Mouse (Mus musculus): ENCODE measurements around the gene Cbarp. TPM values are rescaled to one million over a fixed set of nuclear protein-coding genes. Genes with fewer than 3 reads are reported as not detected.
"Not testable (repeated sequence)": the region's sequence is repeated elsewhere in the genome, so short reads cannot be mapped to it uniquely, and the experiment has no call there.

Gene Cbarp
- polyA plus RNA-seq, 1 experiment from 2014 or later, result 53.9 TPM

DNA sequence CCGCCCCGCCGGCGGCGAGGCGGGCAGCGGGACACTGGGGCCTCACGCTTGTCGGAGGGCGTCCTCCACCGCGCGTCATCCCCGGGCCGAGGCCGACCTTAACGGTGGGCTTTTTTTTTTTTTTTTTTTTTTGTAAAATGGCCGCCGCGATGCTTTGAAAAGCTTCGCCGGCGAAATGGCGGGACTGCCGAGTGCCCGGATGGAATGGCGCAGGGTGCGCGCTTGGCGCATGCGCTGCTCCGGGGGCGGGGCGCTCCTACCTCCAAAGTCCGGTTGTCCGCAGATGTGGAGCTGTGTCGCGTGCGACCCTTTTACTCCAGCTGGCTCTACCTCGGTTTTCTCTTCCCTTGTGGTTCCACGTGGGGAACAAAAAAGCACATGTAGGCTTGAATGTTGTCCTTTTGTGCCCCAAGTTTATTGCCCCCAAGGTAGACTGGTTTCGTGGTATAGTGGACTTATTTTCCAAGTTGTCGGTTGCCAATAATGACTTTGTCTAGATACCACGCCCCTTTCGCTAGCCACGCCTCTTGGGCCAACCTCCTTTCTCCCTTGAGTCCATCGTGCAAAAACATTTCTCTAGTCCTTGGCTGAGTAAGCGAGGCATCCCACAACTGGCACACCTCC lies 27.5 kb upstream of the Cbarp start:
- peak overlapping the region; percentile 90 for H3K4me3 ChIP-seq
- peak; percentile 32 for ATAC-seq (ENCODE audit: low read depth)
- H3K27ac ChIP-seq (replicated peaks), result peak overlapping the region; percentile 99
- H3K4me2 ChIP-seq, result peak overlapping the region; percentile 70
- under 1% methylated on average over 48 of the region's 48 CpGs for WGBS
- no peaks in the 10 kb centered on the region for H3K9me3 ChIP-seq
- peaks cover 82% of the 10 kb centered on the region for H3K4me1 ChIP-seq (replicated peaks)
- peaks cover 27% of the 10 kb centered on the region for H3K36me3 ChIP-seq
- H3K27me3 ChIP-seq, result no peaks in the 10 kb centered on the region
- H3K9ac ChIP-seq, result peak overlapping the region; percentile 100

DNA sequence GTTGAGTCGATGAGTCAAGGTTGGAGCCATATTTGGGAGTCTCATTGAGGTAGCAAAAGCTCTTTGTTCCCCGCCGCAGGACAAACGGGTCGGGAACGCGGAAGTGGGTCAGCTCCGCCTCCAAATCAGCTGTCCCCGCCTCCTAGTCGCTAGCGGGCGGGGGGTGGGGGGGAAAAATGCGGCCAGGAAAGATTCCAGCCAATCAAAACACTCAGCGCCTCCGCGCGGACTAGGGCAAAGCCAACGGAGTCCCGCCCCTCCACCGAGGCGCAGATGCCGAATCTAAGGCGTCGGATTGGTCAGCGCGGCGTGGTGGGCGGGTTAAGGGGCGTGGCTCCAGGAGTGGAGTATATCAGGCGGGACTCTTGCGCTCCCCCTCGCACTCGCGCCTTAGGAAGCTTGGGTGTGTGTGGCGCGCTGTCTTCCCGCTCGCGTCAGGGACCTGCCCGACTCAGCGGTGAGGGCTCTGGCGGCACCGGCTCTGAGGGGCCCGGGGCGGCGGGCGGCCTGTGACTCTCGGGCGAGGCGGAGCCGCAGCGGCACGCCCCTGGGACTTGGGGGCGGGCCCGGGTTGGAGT lies 26.9 kb upstream of the Cbarp start:
- under 1% methylated on average over 53 of the region's 55 CpGs for WGBS

DNA sequence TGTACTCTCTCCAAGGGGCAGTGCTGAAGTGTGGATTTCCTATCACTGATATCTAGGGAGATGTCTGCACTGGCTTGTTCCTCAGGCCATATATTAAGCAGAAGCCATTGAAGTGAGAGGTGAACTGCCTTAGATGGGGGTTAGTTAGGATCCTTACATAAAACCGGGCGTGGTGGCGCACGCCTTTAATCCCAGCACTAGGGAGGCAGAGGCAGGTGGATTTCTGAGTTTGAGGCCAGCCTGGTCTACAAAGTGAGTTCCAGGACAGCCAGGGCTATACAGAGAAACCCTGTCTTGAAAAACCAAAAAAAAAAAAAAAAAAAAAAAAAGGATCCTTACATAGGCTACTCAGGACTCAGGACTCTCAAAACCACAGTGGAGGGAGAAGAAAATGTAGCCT lies 25.5 kb upstream of the Cbarp start:
- Histone ChIP-seq H3K4me2 (peak overlapping the region; percentile 89), H3K4me1 (replicated peaks) (peaks cover 77% of the 10 kb centered on the region), H3K36me3 (peaks cover 15% of the 10 kb centered on the region), H3K9ac (peak overlapping the region; percentile 84; the same call in 1 of the 2 replicates), H3K27ac (replicated peaks) (peak overlapping the region; percentile 92), H3K4me3 (peak overlapping the region; percentile 44)
- not testable (repeated sequence) for H3K27me3 ChIP-seq; ATAC-seq (ENCODE audit: low read depth); H3K9me3 ChIP-seq
- WGBS, result 90% methylated on average over 4 of the region's 4 CpGs

More for the DNA sequence above, 26.9 kb upstream of the Cbarp start:
- Histone ChIP-seq H3K9me3 (no peaks in the 10 kb centered on the region), H3K9ac (peak overlapping the region; percentile 100), H3K27me3 (no peaks in the 10 kb centered on the region), H3K27ac (replicated peaks) (peak overlapping the region; percentile 99), H3K4me1 (replicated peaks) (peaks cover 78% of the 10 kb centered on the region), H3K4me2 (peak overlapping the region; percentile 89), H3K4me3 (peak overlapping the region; percentile 90), H3K36me3 (peaks cover 27% of the 10 kb centered on the region)
- ATAC-seq (ENCODE audit: low read depth), result peak; percentile 90

DNA sequence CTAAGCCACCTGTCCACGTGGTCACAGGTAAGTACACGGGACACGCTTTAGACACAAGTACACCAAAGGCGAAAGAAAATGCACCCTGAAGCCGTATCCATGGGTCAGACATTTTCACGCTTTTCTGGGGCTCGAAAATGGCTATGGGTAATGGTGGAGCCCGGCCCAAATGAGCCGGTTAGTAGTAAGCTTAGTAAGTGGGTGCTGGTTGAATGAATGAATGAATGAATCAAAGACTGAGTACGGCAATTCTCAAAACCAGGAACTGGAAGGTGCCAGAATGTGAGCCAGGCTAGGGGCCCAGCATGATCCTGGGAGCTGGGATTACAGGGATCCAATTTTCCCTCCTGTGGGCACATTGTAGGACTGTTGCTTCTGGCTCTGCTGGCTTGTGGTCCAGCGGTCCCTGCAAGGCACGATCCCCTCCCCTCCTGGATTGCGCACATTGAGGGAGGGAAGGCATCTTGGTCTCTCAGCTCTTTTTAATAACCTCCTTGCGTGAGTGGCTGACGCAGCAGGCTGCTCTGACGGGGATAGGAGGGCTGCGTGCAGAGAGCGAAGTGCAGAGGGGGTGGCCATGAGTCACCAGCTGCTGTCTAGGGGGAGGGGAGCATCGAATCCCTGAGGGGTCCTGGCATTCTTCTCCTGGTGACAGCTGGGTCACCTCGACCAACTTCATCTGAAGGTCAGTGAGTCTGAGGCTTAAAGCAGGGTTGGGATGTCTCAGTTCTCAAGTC lies 24.9 kb upstream of the Cbarp start, which contains the start of gene Cirbp:
Gene Cirbp (plus strand): TSS at position 594 of the 737 bp plus-strand sequence.
- Histone ChIP-seq H3K4me3 (peak within 1 kb of the TSS; percentile 90), H3K27me3 (no peaks in the 10 kb centered on the region), H3K9ac (peak within 1 kb of the TSS; percentile 84), H3K4me1 (replicated peaks) (peaks cover 77% of the 10 kb centered on the region), H3K9me3 (no peaks in the 10 kb centered on the region), H3K36me3 (peaks cover 10% of the 10 kb centered on the region), H3K27ac (replicated peaks) (peak within 1 kb of the TSS; percentile 92), H3K4me2 (peak within 1 kb of the TSS; percentile 89)
- peak; percentile 3; the same call in 1 of the 2 replicates for ATAC-seq (ENCODE audit: low read depth)
- WGBS, result 14% methylated on average over 20 of the region's 20 CpGs

DNA sequence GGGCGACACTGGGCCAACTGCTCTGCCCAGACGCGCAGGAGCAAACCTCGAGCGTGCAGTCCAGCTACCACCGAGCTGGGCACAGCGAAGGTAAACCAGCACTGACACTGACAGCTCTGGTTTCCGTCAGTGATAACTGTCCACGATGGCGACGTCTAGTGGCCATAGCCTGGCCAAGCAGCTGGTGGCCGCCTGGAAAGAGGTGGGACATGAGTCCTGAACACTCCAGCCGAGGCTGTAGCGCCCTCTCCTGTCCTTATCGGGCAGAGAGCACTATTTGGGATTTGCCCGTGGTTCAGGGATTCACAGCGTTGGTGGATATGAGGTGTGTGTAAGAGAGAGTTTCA lies 24.3 kb upstream of the Cbarp start:
- Histone ChIP-seq H3K4me3 (peak overlapping the region; percentile 44), H3K4me1 (replicated peaks) (peaks cover 76% of the 10 kb centered on the region), H3K27me3 (no peaks in the 10 kb centered on the region), H3K36me3 (peaks cover 4% of the 10 kb centered on the region), H3K9me3 (no peaks in the 10 kb centered on the region), H3K4me2 (peak overlapping the region; percentile 89), H3K9ac (peak overlapping the region; percentile 84), H3K27ac (replicated peaks) (peak overlapping the region; percentile 92)
- 0% methylated on average over 17 of the region's 17 CpGs for WGBS
- peak; percentile 23 for ATAC-seq (ENCODE audit: low read depth)

DNA sequence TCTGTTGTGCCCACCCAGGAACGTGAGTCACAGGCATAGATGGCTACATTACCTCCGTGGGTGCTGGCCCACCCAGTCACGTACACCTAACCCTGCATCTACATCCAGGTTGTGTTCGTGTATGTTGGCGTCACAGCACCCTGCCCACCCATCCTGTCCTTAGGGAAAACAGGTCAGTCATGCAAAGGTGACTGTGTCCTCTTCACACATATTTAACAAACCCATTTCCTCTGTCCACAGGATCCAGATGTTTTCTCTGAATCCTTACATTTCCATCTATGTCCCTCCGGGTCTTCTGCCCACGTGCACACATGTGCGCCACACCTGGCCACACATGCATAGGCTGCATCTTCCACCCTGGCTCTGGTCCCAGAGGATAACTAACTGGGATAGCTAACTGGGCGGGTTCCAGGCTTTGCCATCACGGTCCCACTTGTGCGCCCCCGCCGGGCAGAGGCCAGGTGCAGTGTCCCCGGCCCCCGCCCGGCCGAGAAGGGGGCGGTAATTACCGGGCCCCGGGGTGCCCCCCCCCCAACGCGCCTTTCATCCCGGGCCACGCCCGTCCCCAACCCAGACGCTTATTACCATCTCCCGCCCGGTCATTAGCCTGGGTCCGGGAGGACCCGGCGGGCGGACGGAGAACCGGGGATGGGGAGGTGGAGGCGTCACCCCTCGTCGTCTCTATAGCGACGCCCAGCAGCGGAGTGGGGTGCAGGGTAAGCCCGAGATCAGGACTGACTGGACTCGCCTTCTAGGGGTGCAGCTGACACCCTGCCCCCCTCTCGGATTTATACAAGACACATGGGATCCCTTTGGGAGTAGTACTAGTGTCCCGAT lies 23.7 kb upstream of the Cbarp start:
- peak overlapping the region; percentile 89 for H3K4me2 ChIP-seq
- H3K4me3 ChIP-seq, result peak overlapping the region; percentile 44
- 9% methylated on average over 44 of the region's 44 CpGs for WGBS
- no peaks in the 10 kb centered on the region for H3K27me3 ChIP-seq
- no peak; the same call in 1 of the 2 replicates for ATAC-seq (ENCODE audit: low read depth)
- peaks cover 72% of the 10 kb centered on the region for H3K4me1 ChIP-seq (replicated peaks)
- H3K9ac ChIP-seq, result peak overlapping the region; percentile 84
- no peaks in the 10 kb centered on the region for H3K36me3 ChIP-seq
- no peaks in the 10 kb centered on the region for H3K9me3 ChIP-seq
- peak overlapping the region; percentile 92 for H3K27ac ChIP-seq (replicated peaks)

DNA sequence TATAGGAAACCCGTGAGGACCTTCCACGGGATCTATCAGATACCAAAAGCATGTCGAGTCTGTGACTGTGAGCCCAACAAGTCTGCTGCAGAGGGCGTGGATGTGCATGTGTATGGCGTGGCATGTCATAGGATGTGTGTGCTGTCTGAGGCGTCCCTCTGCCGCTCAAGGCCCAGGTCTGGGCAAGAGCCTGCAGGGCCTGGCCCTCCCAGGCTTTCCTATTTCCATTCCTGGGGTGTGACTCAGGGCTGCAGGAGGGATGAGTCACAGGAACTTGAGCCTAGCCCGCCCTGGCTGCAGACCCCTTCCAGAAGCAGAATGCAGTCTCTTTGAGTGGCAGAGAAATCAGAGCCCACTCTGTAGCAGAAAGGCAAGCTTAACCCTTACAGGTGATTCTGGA lies 23.1 kb upstream of the Cbarp start:
- Histone ChIP-seq H3K9ac (peak overlapping the region; percentile 14; the same call in 1 of the 2 replicates), H3K4me3 (peak overlapping the region; percentile 44; the same call in 1 of the 2 replicates), H3K27me3 (no peaks in the 10 kb centered on the region), H3K27ac (replicated peaks) (peak overlapping the region; percentile 18; the same call in 1 of the 2 replicates), H3K4me1 (replicated peaks) (peaks cover 72% of the 10 kb centered on the region), H3K9me3 (no peaks in the 10 kb centered on the region), H3K4me2 (peak overlapping the region; percentile 89), H3K36me3 (peaks cover 1% of the 10 kb centered on the region; the same call in 1 of the 2 replicates)
- ATAC-seq (ENCODE audit: low read depth), result no peak
- 79% methylated on average over 8 of the region's 8 CpGs for WGBS

DNA sequence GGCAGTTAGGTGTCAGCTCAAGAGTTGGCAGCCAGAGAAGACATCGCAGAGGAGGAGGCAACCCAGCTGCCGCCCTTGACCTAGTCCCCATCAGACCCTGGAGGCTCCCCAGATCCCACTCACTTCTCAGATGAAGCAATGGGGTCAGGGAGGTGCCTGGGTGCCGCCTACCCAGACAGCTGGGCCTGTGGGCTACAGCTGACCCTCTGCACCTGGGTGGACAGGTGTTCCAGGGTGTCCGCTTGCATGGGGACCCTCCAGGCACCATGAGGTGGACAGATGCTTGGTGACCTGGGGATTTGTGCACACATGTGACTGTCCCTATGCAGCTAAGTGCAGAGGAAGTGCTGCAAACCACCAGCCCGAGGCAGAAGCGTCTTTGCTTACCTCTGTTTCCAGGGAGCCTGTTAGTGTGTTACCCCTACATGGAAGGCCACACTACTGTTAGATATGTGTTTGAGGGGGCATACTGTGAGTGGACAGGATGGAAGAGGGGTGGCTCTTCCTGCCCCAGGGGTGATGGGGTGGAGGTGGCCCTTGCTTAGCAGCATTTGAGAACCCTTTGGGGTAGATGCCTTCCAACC lies 22.2 kb upstream of the Cbarp start:
- no peaks in the 10 kb centered on the region for H3K27me3 ChIP-seq
- H3K4me2 ChIP-seq, result no peak overlapping the region
- ATAC-seq (ENCODE audit: low read depth), result no peak
- peaks cover 77% of the 10 kb centered on the region for H3K4me1 ChIP-seq (replicated peaks)
- no peaks in the 10 kb centered on the region for H3K9me3 ChIP-seq
- H3K27ac ChIP-seq (replicated peaks), result no peak overlapping the region
- 78% methylated on average over 6 of the region's 6 CpGs for WGBS
- H3K9ac ChIP-seq, result no peak overlapping the region
- peaks cover 3% of the 10 kb centered on the region; the same call in 1 of the 2 replicates for H3K36me3 ChIP-seq
- no peak overlapping the region for H3K4me3 ChIP-seq

DNA sequence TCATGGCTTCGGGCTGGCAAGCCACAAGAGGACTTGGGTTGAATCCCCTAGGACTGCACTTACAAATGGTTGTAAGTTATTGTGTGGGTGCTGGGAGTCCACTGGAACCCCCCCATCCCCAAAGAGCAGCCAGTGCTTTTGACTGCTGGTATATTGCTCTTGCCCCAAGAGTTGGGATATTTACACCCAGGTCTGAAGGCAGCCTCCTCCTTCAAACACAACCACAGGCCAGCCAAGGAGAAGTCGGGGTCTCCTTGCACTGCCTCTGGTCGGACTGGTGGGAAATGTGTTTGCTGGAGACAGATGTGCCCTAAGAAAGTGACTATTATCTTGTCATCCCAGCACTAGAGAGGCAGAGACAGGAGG lies 21.6 kb upstream of the Cbarp start:
- H3K4me1 ChIP-seq (replicated peaks), result peaks cover 81% of the 10 kb centered on the region
- WGBS, result 80% methylated on average over 3 of the region's 3 CpGs
- ATAC-seq (ENCODE audit: low read depth), result no peak
- H3K27me3 ChIP-seq, result no peaks in the 10 kb centered on the region
- H3K36me3 ChIP-seq, result peaks cover 8% of the 10 kb centered on the region
- no peak overlapping the region for H3K4me3 ChIP-seq
- no peak overlapping the region for H3K4me2 ChIP-seq
- peak overlapping the region; percentile 93; the same call in 1 of the 2 replicates for H3K27ac ChIP-seq (replicated peaks)
- H3K9ac ChIP-seq, result no peak overlapping the region
- H3K9me3 ChIP-seq, result no peaks in the 10 kb centered on the region

DNA sequence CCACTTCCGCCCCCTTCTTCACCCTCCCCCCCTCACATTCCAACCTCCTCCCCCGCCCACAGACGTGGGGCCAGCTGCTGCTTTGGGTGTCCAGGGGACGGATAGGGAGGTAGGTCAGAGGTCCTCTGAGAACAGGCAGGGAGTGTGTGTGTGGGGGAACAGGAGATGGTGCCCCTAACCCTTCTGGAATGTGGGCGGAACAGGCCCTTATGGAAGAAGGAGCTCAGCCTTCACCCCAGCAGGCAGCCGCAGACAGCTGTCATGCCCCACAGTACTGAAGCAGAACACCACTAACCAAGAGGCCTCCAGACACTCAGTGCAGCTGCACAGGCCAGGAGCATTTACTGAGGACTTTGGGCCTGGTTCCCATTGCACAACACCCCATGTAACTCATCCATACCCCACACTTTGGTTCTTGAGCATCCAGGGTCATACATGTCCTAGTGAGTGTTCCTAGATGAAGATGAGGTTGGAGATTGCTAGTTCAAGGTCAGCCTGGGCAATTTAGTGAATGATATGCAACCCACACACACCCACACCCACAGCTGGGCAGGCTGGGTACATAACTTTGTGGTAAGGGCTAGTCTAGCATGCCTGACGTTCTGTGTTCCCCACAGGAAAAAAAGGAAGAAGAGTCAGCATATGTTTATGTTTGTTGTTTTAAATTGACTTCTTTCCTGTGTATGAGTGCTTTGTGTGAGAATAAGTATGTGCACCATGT lies 21.0 kb upstream of the Cbarp start:
- Histone ChIP-seq H3K4me3 (0 out of 2 replicates have a peak overlapping the region, but pooled peaks have one; percentile 42), H3K9me3 (no peaks in the 10 kb centered on the region), H3K4me1 (replicated peaks) (peaks cover 81% of the 10 kb centered on the region), H3K4me2 (peak overlapping the region; percentile 65), H3K36me3 (peaks cover 13% of the 10 kb centered on the region), H3K9ac (peak overlapping the region; percentile 57), H3K27ac (replicated peaks) (peak overlapping the region; percentile 93), H3K27me3 (no peaks in the 10 kb centered on the region)
- ATAC-seq (ENCODE audit: low read depth), result no peak
- WGBS, result 8% methylated on average over 7 of the region's 7 CpGs
